Mouse (Mus musculus) left cerebral cortex, adult 2 months (tissue): Measurements from ENCODE around the gene Cela3a. TPM values are rescaled to one million over a fixed set of nuclear protein-coding genes. Genes with fewer than 3 reads are reported as not detected.

Experiments
- DNase-seq, 2 experiments: peaks; one replicate each; pipeline ENCODE4 v3.0.0; 2021 to 2022; ENCODE audit warnings: low spot score in 2 of 2, mixed read lengths in 1 of 2; ENCODE audit errors: extremely low spot score in 1 of 2
- H3K27ac ChIP-seq: fragments of 200-600 bp; 2 replicates; pipeline ENCODE4 v1.8.1; 2022
- H3K4me3 ChIP-seq: fragments of 200-600 bp; 2 replicates; pipeline ENCODE4 v1.8.1; 2022
- CTCF ChIP-seq: fragments of 200-600 bp; IDR thresholded peaks from 2 replicates; pipeline ENCODE4 v1.8.1; 2022; ENCODE audit warnings: antibody characterized with exemption, mild to moderate bottlenecking, moderate library complexity
- intact Hi-C: fragments of 180-260 bp; cut with DNase I; formaldehyde crosslinking; loops from one replicate; pipeline ENCODE4 v1.15.1; 2025
- long read RNA-seq, 2 experiments: library from polyadenylated mRNA; stranded (forward); transcript quantifications; one replicate each; pipeline ENCODE4 v2.0.0; 2021; ENCODE audit warnings: borderline mapping rate in 2 of 2
- total RNA-seq, 2 experiments: library from RNA; stranded (reverse); gene quantifications; 2 replicates each; pipeline ENCODE4 v1.2.3; 2021

Cela3a gene
- not detected for total RNA-seq
- long read RNA-seq, experiment 1, result 0 reads
- long read RNA-seq, experiment 2, result 0 reads

DNA sequence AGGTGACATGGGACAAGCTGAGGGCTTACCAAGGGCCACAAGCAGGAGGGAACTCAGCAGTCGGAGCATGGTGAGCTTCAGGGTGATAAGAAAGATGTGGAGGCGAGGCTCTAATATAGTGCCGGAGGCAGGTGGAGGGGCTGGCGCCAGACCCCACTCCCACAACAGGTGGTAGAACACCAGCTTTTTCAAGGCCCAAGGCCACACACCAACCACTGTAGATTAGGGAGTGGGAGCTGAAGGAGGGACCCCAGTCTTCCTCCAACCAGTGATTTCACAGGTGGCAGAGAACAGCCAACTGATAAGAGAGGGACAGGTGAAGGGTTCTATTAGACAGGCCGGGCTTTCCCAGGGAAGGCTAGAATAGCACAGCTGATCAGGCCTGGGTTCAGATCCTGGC lies at the start of gene Cela3a:
Gene Cela3a, minus strand, starts transcription at position 101 of the 400 bp plus-strand sequence.
- no peak for DNase-seq
- Histone ChIP-seq H3K27ac (no peak within 1 kb of the TSS), H3K4me3 (no peak within 1 kb of the TSS)
- intact Hi-C loops, result loop anchor here (10.0 kb wide), 1 partner anchor 515 kb away; the partner anchor contains the start of genes C1qa and C1qc
- no peak for TF ChIP-seq CTCF

DNA sequence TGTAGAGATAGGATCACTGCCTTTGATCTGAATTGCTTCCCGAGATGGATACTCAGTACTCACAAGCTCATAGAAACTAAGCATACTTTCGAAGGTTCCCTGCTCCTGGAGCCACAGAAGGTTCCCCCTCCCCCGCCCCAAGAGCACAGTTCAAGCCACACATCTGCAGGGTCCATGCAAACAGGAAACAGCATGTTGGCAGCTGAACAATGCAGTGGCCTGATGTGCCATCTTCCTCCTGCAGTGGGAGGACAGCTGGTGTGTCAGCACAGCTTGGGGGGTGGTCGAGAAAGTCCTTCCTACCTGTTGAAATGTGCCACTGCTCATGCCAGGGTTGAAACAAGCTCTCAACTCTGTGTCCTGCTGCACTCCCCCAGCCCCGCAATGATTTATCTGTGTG lies 49.3 kb upstream of the Cela3a start:
- DNase-seq, result no peak
- intact Hi-C loops, result no loop called here
- Histone ChIP-seq H3K27ac (no peak overlapping the region), H3K4me3 (no peak overlapping the region)
- TF ChIP-seq CTCF, result no peak

DNA sequence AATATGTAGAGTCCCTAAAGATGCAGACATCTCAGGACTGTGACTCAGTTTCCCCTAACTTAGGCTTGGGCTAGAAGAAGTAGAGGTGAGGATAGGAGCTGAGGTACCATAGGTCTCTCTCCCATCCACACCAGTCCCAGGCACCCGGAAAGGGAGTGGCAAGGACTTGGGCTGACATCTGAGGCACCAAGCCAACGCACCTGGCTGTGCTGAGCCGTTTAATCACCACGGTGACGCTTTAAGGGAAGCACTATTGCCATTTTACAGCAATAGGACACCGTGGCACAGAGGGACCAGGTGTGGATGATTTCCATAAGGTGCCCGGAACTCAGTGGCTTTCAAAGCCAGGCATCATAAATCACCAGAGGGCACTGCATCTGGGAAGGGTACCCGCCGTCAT lies 48.7 kb upstream of the Cela3a start:
- intact Hi-C loops, result no loop called here
- Histone ChIP-seq H3K4me3 (no peak overlapping the region), H3K27ac (no peak overlapping the region)
- no peak for DNase-seq
- TF ChIP-seq CTCF, result no peak

DNA sequence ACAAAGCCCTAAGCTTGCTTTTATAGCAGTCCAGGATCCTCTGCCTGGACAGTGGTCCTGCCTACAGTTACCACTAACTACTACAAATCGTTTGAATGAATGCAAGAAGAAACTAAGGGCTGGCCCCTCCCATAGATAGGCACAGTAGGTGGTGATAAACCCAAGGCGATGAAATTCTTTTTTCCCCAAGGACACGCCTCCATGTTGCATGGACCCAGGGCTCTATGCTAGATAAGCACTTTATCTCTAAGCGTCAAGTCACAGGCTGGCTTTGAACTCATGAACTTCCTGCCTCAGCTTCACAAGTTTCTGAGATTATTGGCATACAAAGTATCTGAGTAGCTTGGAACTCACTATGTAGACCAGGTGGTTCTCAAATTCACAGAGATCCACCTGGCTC lies 47.7 kb upstream of the Cela3a start:
- TF ChIP-seq CTCF, result no peak
- no peak for DNase-seq
- H3K27ac ChIP-seq, result no peak overlapping the region
- intact Hi-C loops, result no loop called here
- no peak overlapping the region for H3K4me3 ChIP-seq

DNA sequence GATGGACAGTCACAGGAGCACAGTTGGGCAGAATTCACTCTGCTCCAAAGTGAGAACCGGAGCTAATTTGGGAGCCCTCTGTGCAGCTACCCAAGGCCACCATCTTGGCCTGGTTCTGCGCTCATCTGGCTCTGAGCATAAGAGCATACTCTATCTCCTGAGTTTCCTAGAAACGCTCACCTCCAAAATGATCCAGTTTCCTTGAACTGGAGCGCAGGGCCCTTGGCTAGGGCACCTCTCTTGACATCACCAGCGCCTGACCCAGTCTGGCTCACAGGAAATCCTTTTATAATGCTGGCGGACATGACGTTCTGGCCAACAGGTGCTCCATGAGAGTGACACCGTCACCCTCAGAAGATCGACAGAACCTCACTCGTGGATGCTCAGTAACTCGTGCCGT lies 47.0 kb upstream of the Cela3a start:
- H3K27ac ChIP-seq, result no peak overlapping the region
- no peak for DNase-seq
- H3K4me3 ChIP-seq, result no peak overlapping the region
- intact Hi-C loops, result no loop called here
- no peak for TF ChIP-seq CTCF

DNA sequence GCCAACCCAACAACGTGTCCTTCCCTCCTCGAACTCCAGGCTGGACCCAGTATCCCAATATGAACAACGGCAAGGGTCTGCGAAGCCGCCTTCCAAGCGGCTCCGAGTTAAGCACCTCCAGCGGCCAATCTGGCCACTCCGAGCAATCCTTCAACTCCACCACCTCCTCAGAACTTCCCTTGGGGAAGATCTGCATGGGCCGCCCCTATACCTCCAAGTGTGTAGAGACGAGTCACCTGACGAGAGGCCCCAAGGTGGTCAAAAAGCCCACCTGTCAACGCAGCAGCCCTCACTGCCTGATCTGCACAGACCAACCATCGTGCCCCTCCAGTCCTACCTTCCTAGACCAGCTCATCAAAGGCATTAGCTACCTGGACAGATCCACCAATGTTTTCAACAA lies 45.0 kb upstream of the Cela3a start:
- intact Hi-C loops, result no loop called here
- no peak for DNase-seq
- no peak for TF ChIP-seq CTCF
- no peak overlapping the region for H3K27ac ChIP-seq
- H3K4me3 ChIP-seq, result no peak overlapping the region

DNA sequence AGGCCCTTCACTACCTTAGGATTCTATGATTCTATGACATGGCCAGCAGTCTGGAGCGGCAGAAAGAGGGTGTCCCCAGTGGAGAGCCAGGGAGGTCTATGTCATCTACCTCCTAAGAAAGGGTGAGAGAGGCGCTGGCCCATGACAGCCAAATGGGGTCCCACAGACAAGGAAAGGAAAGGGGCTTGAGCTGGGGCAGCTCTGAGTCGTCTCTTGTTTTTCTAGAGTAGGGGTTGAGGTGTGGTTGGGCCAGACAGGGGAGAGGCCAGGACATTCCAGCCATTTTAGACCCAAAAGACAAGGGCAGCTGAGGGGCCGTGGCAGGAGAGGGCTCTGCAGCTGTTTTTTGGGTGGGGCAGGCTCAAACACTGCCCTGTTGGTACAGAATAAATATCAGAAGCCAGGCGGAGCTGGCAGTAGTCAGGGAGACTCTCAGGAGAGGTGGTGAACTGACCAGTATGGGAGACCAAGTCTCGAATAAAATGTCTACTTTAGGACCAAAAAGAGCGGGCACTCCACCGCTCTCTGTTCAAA lies 43.7 kb upstream of the Cela3a start, which contains the start of gene 1700013G24Rik:
Gene 1700013G24Rik, plus strand, starts transcription at position 51 of the 534 bp plus-strand sequence.
- intact Hi-C loops, result no loop called here
- H3K4me3 ChIP-seq, result no peak within 1 kb of the TSS
- H3K27ac ChIP-seq, result no peak within 1 kb of the TSS
- no peak for DNase-seq
- no peak for TF ChIP-seq CTCF

DNA sequence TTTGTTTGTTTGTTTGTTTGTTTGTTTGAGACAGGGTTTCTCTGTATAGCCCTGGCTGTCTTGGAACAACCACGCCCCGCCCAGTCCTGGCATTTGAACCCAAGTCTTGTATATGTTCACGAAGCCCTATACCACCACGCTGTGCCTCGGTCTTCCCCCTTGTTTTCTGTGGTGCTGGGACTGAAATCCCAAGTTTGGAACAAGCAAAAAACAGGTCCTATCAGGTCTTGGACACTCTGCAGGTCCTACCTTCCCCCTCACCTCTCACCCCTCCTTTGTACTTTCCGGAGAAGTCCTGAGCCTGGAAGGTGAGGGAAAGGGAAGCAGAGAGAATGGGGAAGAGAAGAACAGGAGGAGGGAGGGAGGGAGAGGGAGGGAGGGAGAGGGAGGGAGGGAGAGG lies 42.6 kb upstream of the Cela3a start:
- DNase-seq, result no peak
- intact Hi-C loops, result no loop called here
- Histone ChIP-seq H3K27ac (no peak overlapping the region), H3K4me3 (no peak overlapping the region)
- TF ChIP-seq CTCF, result no peak

DNA sequence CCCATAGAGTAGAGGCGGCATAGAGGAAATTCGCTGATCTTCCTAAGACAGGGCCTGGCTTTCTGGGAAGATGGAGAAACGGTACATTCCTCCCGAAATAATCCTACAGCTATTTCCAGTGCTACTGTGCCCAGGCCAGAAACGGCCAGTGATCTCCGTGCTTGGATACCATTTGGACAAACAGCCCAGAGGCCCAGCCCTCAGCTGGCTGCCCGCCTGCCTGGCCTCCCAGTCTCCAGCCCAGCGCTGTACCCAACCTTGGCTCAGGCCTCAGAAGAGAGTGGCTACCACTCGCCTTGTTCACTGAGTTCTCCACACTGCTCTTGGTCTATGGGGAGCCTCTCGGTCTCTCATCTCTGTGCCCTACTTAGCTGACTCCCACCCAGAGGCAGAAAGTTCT lies 40.1 kb upstream of the Cela3a start:
- intact Hi-C loops, result no loop called here
- DNase-seq, result no peak
- H3K27ac ChIP-seq, result no peak overlapping the region
- no peak overlapping the region for H3K4me3 ChIP-seq
- no peak for TF ChIP-seq CTCF

DNA sequence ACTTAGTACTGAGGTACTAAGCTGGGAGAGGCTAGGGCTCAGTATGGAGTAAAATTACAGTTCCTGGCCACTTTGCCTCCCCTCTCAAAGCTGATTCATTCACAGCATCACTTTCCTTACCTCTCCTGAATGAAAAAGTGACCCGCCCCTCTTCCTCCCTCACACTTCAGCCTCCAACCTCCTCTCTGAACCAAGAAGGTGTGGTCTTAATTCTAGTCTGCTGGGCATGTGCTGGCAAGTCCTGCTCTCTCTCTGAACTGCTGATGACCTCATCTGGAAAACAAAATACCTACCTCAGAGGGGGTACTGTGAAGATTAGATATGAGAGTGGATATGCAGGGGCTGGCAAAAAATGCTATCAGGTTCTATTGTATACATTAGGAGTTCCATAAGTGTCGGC lies 39.5 kb upstream of the Cela3a start:
- no peak for TF ChIP-seq CTCF
- intact Hi-C loops, result no loop called here
- Histone ChIP-seq H3K27ac (no peak overlapping the region), H3K4me3 (no peak overlapping the region)
- no peak for DNase-seq

DNA sequence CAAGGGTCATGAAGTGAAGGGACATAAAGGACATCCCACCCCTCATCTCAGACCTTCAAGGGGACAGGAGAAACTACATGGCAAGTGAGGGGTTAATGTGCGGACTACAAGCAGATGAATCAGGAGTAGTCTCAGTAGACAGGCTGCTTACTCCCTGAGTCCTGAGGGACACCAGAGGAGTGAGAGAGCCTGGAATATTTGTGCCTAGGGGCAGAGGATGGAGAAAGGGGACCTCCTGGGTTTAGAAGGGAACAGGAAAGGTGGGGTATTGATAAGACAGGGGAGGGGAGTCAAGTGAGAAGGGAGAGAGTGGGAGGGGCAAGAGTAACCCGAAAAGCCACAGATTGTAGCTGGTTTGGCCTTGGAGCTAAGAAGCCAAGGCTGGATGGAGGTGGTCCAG lies 39.0 kb upstream of the Cela3a start:
- intact Hi-C loops, result no loop called here
- no peak for DNase-seq

DNA sequence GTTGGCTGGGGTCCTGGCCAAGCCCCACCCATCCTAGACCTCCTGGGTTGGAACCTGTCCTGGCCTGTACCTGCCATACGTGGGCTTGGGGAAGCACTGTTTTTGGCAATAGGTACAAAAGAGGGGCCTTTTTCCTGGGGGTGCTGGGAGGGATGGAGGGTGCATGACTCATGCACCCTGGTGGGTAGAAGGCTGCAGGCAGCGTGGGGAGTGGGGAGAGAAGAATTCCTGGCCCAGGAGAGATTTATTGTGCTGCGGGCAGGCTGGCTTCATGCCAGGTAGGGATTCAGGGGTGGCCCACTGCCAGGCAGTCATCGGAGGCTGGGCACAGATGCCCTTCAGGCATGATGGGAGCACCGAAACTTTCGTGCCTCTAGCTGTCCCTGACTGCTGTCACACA lies 38.6 kb upstream of the Cela3a start:
- TF ChIP-seq CTCF, result no peak
- no peak overlapping the region for H3K27ac ChIP-seq
- H3K4me3 ChIP-seq, result no peak overlapping the region
- intact Hi-C loops, result no loop called here
- peak; percentile 26 to 37 for DNase-seq

More for the DNA sequence above, 39.0 kb upstream of the Cela3a start:
- Histone ChIP-seq H3K4me3 (no peak overlapping the region), H3K27ac (no peak overlapping the region)
- TF ChIP-seq CTCF, result no peak

DNA sequence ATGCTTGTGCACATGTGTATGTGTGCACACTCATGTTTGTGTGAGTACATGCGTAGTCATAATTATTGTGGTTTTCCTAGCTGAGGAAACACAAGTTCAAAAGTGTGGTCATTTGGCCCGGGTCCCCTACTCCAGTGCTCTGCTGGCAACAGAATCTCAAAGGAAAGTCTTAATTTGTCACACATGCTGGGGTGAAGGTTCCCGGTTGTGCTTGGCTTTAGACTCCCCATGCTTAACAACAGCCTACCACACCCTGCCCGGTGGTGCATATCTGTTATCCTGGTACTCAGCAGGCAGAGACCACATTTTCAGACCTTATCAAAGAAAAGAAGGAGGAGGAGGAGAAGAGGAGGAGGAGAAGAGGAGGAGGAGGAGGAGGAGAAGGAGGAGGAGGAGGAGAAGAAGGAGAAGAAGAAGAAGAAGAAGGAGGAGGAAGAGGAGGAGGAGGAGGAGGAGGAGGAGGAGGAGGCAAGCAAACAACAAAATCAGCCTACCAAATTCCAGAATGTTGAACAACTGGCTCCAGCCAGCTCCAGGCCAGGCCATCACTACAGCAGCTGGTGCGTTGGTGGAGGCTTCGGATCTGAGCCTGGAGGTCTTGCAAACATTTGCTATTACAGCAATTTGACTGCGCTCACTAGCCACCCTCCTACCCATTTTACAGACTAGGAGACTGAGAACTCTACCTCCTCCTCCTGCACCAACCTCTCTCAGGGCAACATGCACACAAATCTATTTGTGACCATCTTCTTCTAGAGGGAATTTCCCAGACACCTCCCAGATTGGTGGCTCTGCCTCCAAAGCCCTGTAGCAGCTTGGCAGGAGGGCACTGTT lies 38.0 kb upstream of the Cela3a start:
- TF ChIP-seq CTCF, result no peak
- Histone ChIP-seq H3K4me3 (no peak overlapping the region), H3K27ac (no peak overlapping the region)
- no peak for DNase-seq
- intact Hi-C loops, result no loop called here
